Mouse (Mus musculus) NIH3T3 (cell line): ENCODE data around the gene Slc17a9.

ENCODE experiments used
- DNase-seq: peaks from one replicate; pipeline ENCODE4 v3.0.0-alpha.2; 2012; ENCODE audit warnings: low read depth

Slc17a9 gene

GRCm38 (mm10) chr2:180724585-180725413, at the start of gene Slc17a9:
TSS of gene Slc17a9 (plus strand) at chr2:180725263.
- peak; percentile 43 for DNase-seq

GRCm38 (mm10) chr2:180676706-180677105, 48.4 kb upstream of the Slc17a9 start:
- no peak for DNase-seq

GRCm38 (mm10) chr2:180678609-180679140, 46.4 kb upstream of the Slc17a9 start:
- peak; percentile 79 for DNase-seq

DNA sequence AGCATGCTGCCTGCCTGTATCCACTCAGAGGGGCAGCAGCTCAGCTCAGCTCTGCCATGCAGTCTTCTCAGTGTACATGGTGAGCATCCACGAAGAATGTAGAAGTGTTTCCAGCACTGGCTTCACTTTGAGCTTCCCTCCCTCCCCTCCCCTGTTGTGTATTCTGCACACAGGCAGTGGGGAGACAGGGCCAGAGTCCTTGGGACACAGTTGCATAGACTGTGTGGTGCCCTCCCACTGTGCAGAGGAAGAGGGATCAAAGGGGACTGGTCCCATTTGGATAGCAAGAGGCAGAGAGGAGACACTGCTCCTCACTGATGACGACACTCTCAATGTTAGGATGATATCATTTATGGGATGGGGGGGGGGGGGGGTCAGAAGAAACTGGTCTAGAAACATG, 43.8 kb upstream of the Slc17a9 start:
- no peak for DNase-seq

DNA sequence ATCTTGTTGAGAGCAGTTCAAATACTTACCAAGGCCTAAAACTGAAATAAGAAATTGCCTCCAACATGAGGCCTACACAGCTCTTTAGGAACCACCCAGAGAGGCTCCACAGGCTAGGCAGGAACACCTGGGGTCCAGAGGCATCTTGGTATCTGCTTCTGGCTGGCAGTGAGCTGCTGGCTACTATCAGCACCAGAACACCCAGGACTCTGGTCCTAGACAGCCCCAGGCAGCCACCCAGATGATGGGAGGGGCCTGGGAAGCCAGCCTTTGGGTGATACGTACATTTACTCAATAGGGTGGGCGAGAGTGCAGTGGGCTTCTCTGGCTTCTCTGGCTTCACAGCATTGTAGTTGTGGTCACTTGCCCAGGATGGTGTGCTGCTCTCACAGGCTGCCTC, 41.5 kb upstream of the Slc17a9 start:
- DNase-seq: no peak

- no peak for DNase-seq
Observed at GRCm38 (mm10) chr2:180684031-180684430, 41.0 kb upstream of the Slc17a9 start.

- no peak for DNase-seq
Observed at GRCm38 (mm10) chr2:180689841-180690240, 35.2 kb upstream of the Slc17a9 start.

DNA sequence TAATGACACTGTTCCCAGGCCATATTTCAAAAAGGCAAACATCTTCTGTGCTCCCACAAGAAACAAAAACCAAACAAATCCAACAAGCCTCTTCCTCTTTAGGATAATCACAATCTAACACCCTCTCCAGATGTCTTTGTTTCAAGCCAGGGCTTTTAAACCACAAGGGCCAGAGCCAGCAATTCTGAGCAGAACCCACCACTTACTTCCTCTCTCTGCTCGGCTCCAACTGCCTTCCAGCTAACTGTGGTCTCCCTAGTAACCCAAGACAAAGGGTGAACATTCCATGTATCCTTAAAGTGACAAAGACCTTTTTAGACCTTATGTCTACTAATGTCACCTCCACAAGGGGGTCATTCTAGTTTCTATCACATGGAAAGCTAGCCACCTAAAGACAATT, 32.4 kb upstream of the Slc17a9 start:
- no peak for DNase-seq

DNA sequence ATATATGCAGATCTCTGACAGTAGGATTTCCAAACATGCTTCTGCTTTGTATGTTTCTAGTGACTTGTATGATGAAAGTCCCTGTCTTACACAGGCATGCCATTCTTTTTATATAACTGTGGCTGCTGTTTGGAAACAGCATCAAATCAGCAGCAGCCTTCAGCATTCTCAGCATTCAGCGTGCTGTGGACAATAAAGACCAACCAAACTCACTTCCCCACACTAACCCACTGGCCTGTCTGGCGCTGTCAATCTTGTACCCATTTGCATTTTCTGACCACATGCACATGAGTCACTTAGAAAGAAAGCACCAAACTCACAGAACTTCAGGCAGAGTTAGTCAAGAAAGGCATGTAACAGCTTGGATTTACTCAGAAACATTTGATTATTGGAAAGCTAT, 29.9 kb upstream of the Slc17a9 start:
- DNase-seq: peak; percentile 41

- no peak for DNase-seq
Observed at GRCm38 (mm10) chr2:180700457-180700856, 24.6 kb upstream of the Slc17a9 start.

- DNase-seq: peak; percentile 66
Observed at GRCm38 (mm10) chr2:180701053-180701766, 23.9 kb upstream of the Slc17a9 start.

DNA sequence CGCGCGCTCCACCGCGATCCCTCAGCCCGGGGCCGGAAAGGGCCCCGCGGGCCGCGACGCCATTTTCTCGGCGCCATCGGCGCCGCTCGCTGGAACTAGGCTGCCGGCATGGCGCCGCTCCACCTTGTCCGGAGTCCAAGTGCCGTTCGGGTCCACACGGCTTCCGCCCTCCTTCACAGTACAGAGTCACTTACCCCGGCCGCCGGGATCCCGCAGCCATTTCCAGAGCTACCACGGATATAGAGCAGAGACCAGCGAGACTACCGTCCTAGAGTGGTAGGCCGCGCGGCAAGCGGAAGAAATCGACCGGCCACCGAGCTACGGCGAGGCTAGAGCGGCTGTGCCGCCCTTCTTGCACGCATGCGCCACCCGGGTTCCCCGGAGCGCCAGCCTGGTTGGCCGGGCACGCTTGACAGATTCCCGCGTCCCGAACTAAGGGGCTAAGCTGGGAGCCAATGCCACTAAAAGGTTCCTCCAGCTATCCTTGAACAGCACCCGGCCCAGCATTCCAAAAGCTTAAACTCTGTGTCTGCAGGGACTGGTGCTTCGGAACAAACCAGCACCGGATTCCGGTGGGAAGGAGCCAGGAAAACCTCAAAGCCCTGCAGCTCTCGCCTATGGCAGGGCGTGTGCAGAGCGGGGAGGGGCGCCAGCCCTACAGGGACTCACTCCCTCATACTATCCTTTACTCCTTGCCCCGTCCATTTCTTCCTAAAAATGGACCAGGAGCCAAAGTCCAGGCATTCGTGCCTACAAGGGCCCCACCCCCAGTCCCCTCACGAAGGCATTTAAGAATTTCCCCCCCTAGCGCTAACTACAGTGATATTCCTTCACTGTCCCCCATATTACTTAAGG, 23.1 kb upstream of the Slc17a9 start:
- peak; percentile 94 for DNase-seq

- peak; percentile 68 for DNase-seq
Observed at GRCm38 (mm10) chr2:180702701-180703149, 22.3 kb upstream of the Slc17a9 start.

DNA sequence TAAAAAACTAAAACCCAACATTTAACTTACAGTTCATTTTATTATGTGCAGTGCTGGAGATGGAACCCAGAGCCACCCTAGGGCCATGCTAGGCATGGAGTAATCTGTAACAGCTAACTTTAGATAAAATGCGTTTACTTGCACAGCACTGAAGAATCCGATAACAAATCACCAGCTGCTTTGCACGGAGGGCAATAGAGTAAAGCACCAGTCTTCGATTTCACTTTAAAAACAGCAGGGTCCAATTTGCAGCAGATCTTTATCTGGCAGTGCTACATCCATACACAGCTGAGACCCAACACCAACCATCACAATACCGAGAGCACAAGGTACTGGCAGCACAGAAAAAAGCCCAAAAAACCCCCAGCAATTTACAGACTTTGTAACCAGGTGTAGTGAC, 21.9 kb upstream of the Slc17a9 start:
- DNase-seq: no peak

GRCm38 (mm10) chr2:180703645-180704359, 21.3 kb upstream of the Slc17a9 start:
- no peak for DNase-seq

DNA sequence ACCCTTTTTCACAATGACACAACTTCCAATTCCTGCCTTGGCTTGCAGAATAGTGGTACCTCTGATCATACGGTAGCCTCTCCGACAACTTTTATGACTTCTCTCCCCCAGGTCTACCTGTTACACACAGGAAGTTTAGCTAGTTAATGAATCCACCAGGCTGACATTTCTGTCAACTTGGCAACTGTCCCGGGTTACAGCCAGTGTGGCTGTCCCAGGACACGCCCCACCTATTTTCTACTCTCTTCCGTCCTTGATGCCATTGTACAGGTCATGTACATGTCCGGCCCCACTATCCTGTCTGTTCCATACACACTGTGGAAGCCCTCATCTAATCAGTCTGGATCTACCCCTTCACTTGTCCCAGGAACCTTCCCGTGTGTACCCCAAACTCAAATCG, 20.5 kb upstream of the Slc17a9 start:
- no peak for DNase-seq

- DNase-seq: no peak
Observed at GRCm38 (mm10) chr2:180705066-180705465, 20.0 kb upstream of the Slc17a9 start.

- DNase-seq: peak; percentile 20
Observed at GRCm38 (mm10) chr2:180705975-180706374, 19.1 kb upstream of the Slc17a9 start.

DNA sequence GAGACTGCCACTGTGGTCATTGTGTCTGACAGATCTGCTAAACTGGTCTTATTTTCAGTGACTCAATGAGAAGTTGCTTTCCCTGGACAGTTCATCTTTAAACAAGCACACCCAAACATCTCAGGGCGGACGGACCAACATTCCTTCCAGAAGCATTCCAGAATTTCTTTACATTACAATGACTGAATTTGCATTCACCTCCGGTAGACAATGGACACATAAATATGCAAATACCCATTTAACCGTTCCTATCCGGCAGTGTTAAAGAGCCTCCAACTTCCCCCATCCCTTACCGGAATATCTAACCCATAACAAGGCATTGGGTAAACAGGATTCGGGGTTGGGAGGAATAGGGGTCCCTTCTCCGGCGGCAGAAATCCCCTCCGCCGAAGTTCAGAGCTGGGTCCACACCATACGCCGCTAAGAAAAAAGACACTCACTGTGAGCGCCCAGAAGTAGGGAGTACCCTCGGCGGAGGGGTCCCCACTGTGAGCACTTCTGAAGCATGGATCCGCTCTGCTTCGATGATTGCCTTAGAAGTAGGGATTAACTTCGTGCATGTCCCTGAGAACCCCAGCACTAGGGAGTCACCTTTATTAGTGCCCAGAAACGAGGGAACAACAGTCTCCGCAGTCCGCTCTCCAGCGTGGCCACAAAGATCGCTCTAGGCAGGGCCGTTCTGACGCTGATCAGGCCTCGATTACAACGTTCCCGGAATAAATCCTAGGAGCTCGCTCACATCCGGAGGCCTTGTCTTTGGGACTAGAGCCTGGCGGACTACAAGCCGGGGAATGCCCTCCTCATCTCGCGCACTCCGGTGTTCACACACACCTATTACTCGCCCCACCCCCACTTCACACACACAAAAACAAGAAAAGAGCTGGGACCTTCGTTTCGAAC, 15.8 kb upstream of the Slc17a9 start:
- no peak for DNase-seq

GRCm38 (mm10) chr2:180709923-180710272, 15.2 kb upstream of the Slc17a9 start, which contains the start of the genes Dido1 and Gid8:
TSS of gene Dido1 (minus strand) at chr2:180709999.
TSS of gene Gid8 (plus strand) at chr2:180710117.
- peak; percentile 98 for DNase-seq
